Mouse (Mus musculus) forebrain, embryonic 13.5 days (tissue): Measurements from ENCODE around the gene Trio. TPM values are rescaled to one million over a fixed set of nuclear protein-coding genes. Genes with fewer than 3 reads are reported as not detected.

Source experiments
- ATAC-seq: fragments of 200-750 bp; cut with Nextera tagmentation; 2 replicates; pipeline ENCODE4 v1.8.0; 2017
- H3K27ac ChIP-seq: fragments of 300-500 bp; sonication (generic); 2 replicates; pipeline ENCODE4 v1.5.1; 2015; ENCODE audit warnings: inconsistent platforms, mild to moderate bottlenecking, moderate library complexity
- H3K27me3 ChIP-seq: fragments of 300-500 bp; sonication (generic); 2 replicates; pipeline ENCODE4 v1.6.1; 2015; ENCODE audit warnings: mild to moderate bottlenecking, inconsistent platforms
- H3K36me3 ChIP-seq: fragments of 300-500 bp; sonication (generic); 2 replicates; pipeline ENCODE4 v1.6.1; 2015; ENCODE audit warnings: mild to moderate bottlenecking, inconsistent platforms; ENCODE audit not compliant: poor library complexity, severe bottlenecking
- H3K4me1 ChIP-seq: fragments of 300-500 bp; sonication (generic); 2 replicates; pipeline ENCODE4 v1.6.1; 2015; ENCODE audit warnings: inconsistent platforms
- H3K4me2 ChIP-seq: fragments of 300-500 bp; sonication (generic); 2 replicates; pipeline ENCODE4 v1.6.1; 2015; ENCODE audit warnings: inconsistent platforms, mild to moderate bottlenecking, moderate library complexity
- H3K4me3 ChIP-seq: fragments of 300-500 bp; sonication (generic); 2 replicates; pipeline ENCODE4 v1.5.1; 2015; ENCODE audit warnings: mild to moderate bottlenecking, inconsistent platforms
- H3K9ac ChIP-seq: fragments of 300-500 bp; sonication (generic); 2 replicates; pipeline ENCODE4 v1.6.1; 2015; ENCODE audit warnings: mild to moderate bottlenecking, inconsistent platforms
- H3K9me3 ChIP-seq: fragments of 300-500 bp; sonication (generic); replicated peaks from 2 replicates; pipeline ENCODE4 v1.6.1; 2016; ENCODE audit warnings: inconsistent platforms
- WGBS: fragments of 180-500 bp; shearing (Covaris S2); methylation state at CpG from one replicate; pipeline ENCODE4 v1.1.7; 2015; 5-methylcytosine and 5-hydroxymethylcytosine counted together
- polyA plus RNA-seq: library from polyadenylated mRNA; unstranded; fragments of >200 nt; fragmentation: Nextera tagmentation; extraction: Ambion mirVana; gene quantifications from 2 replicates; pipeline ENCODE4 v1.2.1, GENCODE M21; 2015

Gene Trio
- polyA plus RNA-seq, 1 experiment from 2014 or later: 36.0 TPM

DNA sequence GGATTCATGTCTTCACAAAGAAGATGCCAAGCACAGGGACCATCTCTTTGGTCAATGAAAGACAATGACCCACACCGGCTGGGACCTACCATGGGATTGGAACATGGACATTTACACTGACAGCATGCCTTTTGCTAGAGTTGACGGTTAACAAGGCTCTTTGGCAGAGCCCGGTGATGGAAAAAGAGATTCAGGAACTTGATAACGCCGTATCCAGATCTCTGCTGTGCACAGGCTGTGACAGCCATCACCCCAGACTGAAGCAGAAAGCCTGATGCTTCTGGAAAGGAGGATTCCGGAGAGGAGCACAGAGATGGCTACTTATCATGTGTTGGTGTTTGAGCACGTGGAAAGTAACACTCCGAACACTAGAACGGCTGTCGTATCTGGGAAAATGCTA is 332.4 kb downstream of the Trio start:
- no peaks in the 10 kb centered on the region for H3K36me3 ChIP-seq
- H3K9me3 ChIP-seq: no peaks in the 10 kb centered on the region
- H3K4me3 ChIP-seq: no peak overlapping the region
- no peak for ATAC-seq
- H3K4me1 ChIP-seq: no peaks in the 10 kb centered on the region
- H3K9ac ChIP-seq: no peak overlapping the region
- H3K4me2 ChIP-seq: no peak overlapping the region
- no peaks in the 10 kb centered on the region for H3K27me3 ChIP-seq
- no peak overlapping the region for H3K27ac ChIP-seq
- 94% methylated on average over 10 of the region's 10 CpGs for WGBS

DNA sequence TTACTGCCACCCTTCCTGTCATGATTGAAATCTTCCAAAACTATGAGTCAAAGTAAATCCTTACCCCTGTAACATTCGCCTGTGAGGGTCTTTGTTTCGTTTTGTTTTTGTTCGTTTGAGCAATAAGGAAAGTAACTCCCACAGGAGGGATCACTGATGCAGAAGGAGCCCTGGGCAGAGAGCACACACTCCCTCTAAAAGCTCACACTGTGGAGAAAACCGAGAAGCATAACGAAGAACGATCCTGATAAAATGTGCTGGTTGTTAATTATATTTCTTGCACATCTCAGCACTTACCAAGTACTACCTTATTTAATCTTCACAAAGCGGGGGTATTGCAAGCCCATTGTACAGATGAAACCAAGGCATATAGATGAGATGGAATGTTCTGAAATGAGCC is 333.5 kb downstream of the Trio start:
- WGBS: 66% methylated on average over 7 of the region's 7 CpGs
- ATAC-seq: no peak
- H3K4me3 ChIP-seq: no peak overlapping the region

DNA sequence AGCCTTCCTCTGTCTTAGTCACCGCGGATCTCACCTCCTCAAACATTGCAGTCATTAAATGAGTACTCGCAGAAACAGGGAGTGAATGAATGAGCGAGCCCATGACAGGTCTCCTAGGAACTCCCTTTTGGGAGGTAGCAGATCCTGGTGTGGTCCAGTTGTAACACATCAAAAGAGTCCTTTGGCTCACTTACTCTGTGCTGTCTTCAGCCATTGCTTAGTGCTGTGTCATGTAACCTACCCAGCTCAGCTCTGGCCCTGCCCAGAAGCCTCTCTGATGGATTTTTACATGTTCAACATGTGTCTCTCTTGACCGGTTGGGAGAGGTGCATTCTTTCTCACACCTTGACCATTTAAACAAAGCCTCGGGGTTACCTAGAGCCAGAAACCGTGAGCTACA is 334.4 kb downstream of the Trio start:
- Histone ChIP-seq H3K27me3 (no peaks in the 10 kb centered on the region), H3K4me2 (no peak overlapping the region), H3K27ac (no peak overlapping the region), H3K9me3 (no peaks in the 10 kb centered on the region), H3K4me1 (no peaks in the 10 kb centered on the region), H3K36me3 (no peaks in the 10 kb centered on the region), H3K9ac (no peak overlapping the region), H3K4me3 (no peak overlapping the region)
- ATAC-seq: no peak
- 89% methylated on average over 7 of the region's 7 CpGs for WGBS

More for the DNA sequence above, 333.5 kb downstream of the Trio start:
- Histone ChIP-seq H3K9me3 (no peaks in the 10 kb centered on the region), H3K27ac (no peak overlapping the region), H3K36me3 (no peaks in the 10 kb centered on the region), H3K9ac (no peak overlapping the region), H3K4me2 (no peak overlapping the region), H3K27me3 (no peaks in the 10 kb centered on the region), H3K4me1 (no peaks in the 10 kb centered on the region)

DNA sequence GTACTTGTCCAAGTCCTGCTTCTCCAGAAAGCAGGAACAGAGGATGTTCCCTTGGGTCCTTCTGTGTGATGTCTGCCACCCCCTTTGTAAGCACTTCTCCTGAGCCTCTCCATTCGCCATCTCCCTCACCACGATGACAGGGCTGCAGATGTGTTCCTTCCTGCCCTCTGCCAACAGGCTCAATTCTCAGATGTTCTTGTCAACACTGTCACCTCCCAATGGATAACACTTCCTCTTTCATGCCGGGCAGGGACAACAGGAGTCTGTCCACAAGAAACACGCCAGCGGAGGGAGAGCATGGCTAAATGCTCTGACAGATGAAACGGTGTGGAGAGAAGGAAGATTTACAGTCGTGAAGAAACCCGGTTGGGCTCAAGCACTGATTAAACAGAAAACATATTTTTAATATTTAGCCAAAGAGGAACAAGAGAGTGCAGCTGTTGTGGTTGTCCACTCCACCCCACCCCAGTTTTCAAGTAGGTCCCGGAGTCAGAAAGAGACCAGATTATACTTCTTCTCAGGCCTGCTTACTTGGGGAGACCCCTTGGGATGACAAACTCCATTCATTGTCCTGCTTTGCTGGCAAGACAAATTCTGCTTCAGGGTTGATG is 337.5 kb downstream of the Trio start:
- H3K4me2 ChIP-seq: no peak overlapping the region
- no peaks in the 10 kb centered on the region for H3K4me1 ChIP-seq
- no peaks in the 10 kb centered on the region for H3K27me3 ChIP-seq
- no peak overlapping the region for H3K9ac ChIP-seq
- H3K9me3 ChIP-seq: no peaks in the 10 kb centered on the region
- no peak overlapping the region for H3K27ac ChIP-seq
- no peak for ATAC-seq
- H3K4me3 ChIP-seq: no peak overlapping the region
- no peaks in the 10 kb centered on the region for H3K36me3 ChIP-seq
- 89% methylated on average over 9 of the region's 9 CpGs for WGBS

DNA sequence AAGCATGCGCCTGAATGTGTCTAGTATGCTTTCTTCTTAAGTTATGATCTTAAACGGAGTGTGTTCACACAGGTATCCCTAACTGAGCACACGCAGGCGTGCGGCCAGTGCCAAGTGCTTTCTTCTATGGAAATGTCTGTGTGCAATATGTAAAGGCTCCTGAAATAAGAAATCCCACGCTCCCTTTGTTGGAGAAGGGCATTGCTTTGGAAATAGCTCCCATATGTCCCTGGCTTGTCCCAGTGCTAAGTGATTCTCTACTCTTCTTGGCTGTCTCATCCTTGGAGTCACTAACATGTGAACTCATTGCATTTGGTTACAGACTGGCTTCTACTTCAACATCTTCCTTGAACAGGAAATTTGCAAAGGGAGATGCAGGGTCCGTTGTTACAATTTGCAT is 340.8 kb downstream of the Trio start:
- Histone ChIP-seq H3K4me1 (peaks cover 7% of the 10 kb centered on the region), H3K27me3 (no peaks in the 10 kb centered on the region; the same call in 1 of the 2 replicates), H3K9ac (no peak overlapping the region), H3K27ac (no peak overlapping the region), H3K9me3 (no peaks in the 10 kb centered on the region), H3K4me3 (no peak overlapping the region), H3K36me3 (no peaks in the 10 kb centered on the region), H3K4me2 (no peak overlapping the region)
- no peak for ATAC-seq
- WGBS: 86% methylated on average over 7 of the region's 7 CpGs

DNA sequence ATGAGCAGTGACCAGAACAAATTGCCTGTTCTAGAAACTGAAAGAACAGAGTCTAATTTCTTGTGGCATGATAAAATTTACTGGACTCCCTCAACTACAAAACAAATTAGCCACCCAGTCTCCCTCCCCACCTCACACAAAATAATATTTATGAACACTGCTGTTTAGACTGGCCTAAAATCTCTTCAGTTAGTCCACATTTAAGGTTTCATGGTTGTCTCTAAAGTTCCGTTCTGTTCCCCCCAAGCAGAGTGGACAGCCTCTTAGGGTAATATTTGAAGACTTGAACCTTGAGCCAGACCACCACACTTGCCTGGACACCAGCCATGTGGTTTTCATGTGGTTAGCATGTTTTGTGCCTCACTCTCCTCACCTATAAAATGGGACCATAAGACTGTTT is 342.4 kb downstream of the Trio start:
- Histone ChIP-seq H3K27ac (no peak overlapping the region), H3K36me3 (no peaks in the 10 kb centered on the region), H3K9ac (no peak overlapping the region), H3K4me1 (peaks cover 7% of the 10 kb centered on the region), H3K27me3 (no peaks in the 10 kb centered on the region; the same call in 1 of the 2 replicates), H3K9me3 (no peaks in the 10 kb centered on the region), H3K4me2 (no peak overlapping the region), H3K4me3 (no peak overlapping the region)
- 93% methylated on average over 1 of the region's 1 CpGs for WGBS
- no peak for ATAC-seq

DNA sequence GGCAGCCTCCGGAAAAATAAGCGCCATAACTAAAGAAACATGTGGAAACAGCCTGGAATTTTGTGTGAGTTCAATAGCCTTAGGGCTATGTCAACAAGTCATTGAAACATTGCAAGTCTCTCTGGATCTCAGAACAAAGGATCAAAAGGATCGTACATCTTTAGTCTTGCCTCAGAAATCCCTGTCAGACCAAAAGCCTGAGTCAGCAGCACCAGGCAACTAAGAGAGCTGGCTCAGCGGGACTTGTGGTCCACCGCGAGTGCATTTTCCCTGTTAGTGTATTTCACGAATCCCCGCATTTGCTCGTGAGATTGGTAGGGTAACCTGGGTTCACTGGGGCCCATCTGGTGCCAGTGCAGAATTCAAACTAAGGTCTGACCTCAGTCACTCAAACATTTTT is 343.0 kb downstream of the Trio start:
- Histone ChIP-seq H3K9me3 (no peaks in the 10 kb centered on the region), H3K9ac (no peak overlapping the region), H3K36me3 (no peaks in the 10 kb centered on the region), H3K4me3 (no peak overlapping the region), H3K27me3 (no peaks in the 10 kb centered on the region; the same call in 1 of the 2 replicates), H3K4me2 (no peak overlapping the region), H3K27ac (no peak overlapping the region), H3K4me1 (peaks cover 7% of the 10 kb centered on the region)
- WGBS: 39% methylated on average over 9 of the region's 9 CpGs
- ATAC-seq: no peak

DNA sequence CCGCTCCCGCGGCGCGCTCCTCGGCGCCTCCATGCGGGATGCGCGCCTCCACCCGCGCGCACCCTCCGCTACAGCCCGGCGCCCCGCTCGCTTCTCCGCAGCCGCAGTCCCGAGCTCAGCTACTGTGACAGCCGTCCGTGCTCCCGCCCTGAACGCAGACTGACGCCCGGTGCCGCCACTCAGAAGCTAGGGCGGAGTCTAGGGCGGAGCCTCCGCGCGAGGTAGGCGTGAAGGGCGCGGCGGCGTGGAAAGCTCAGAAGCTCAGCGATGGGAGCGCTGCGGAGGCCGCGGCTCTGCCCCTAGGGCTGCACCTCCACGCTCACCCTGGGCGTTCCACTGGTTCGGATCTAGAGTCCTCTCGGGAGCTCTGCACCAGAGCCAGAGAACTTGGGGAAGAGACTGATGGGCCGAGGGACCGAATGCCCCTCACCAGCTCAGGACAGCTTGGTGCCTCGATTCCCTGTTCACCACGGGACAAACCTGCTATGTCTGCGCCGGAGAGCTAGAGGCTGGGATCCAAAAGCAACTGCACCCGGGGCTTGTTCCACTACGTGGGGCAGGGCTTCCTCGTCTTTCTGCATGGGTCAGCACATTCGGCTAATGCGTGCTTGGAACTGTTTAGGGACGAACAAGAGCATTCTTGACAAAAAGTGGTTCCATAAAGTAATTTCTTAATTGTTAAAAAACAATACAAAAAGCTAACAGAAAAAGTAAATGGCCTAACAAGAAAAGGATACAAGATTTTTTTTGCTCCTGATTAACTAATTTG is 344.0 kb downstream of the Trio start, which contains the start of gene Otulinl:
Otulinl (minus strand) TSS at position 161 of the 769 bp plus-strand sequence.
- Histone ChIP-seq H3K9ac (peak within 1 kb of the TSS; percentile 73), H3K4me1 (peaks cover 9% of the 10 kb centered on the region), H3K36me3 (no peaks in the 10 kb centered on the region), H3K27me3 (no peaks in the 10 kb centered on the region; the same call in 1 of the 2 replicates), H3K4me2 (peak within 1 kb of the TSS; percentile 82), H3K27ac (no peak within 1 kb of the TSS; the same call in 1 of the 2 replicates), H3K9me3 (no peaks in the 10 kb centered on the region), H3K4me3 (peak within 1 kb of the TSS; percentile 64)
- ATAC-seq: peak; percentile 100
- 2% methylated on average over 57 of the region's 59 CpGs for WGBS

DNA sequence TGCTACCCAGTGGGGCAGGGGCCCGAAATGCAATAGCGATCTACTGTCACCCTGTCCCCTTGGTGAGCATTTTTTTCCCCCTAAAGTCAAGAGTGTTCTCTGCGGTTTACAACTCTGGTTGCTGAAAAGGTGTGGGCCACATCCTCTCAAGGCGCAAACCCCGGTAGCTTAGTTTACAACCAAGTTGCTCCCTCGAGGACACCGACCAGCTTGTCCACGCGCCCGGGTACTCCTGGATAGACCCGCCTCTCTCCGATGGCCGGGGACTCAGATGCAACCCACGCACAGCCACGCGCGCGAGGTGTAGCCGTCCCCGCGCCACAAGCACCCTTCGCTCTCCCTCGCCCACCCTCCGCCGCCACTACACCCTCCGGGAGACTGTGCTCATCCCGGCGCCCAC is 344.7 kb downstream of the Trio start:
- Histone ChIP-seq H3K4me1 (peaks cover 15% of the 10 kb centered on the region), H3K27ac (no peak overlapping the region), H3K36me3 (no peaks in the 10 kb centered on the region), H3K4me3 (peak overlapping the region; percentile 64), H3K27me3 (no peaks in the 10 kb centered on the region; the same call in 1 of the 2 replicates), H3K9ac (peak overlapping the region; percentile 73), H3K9me3 (no peaks in the 10 kb centered on the region), H3K4me2 (peak overlapping the region; percentile 82)
- ATAC-seq: no peak
- whole genome bisulfite sequencing: 2% methylated on average over 28 of the region's 28 CpGs

Other genes starting within 250 kb of the Trio start
- 0.08 and 0.10 TPM in 2 replicates for gene Dnah5, start 177.9 kb upstream of the Trio start, polyA plus RNA-seq